Mouse (Mus musculus) heart, adult 2 months (tissue): ENCODE measurements around the gene Ppp1r14b.
A peak's percentile ranks its signal among the peaks of the same experiment; 100 is the strongest.

Source experiments
- CTCF ChIP-seq: fragments of 200-600 bp; IDR thresholded peaks from 2 replicates; pipeline ENCODE4 v1.8.1; 2022; ENCODE audit warnings: antibody characterized with exemption, mild to moderate bottlenecking, moderate library complexity
- EP300 ChIP-seq: fragments of 200-500 bp; IDR thresholded peaks from 2 replicates; pipeline ENCODE4 v1.6.1; 2011; ENCODE audit warnings: low read depth, low read length, control low read depth; ENCODE audit not compliant: insufficient read depth
- POLR2A ChIP-seq: fragments of 200-500 bp; IDR thresholded peaks from 2 replicates; pipeline ENCODE4 v1.6.1; 2011; ENCODE audit warnings: mild to moderate bottlenecking, low read depth, low read length, control low read depth; ENCODE audit not compliant: insufficient read depth

GRCm38 (mm10) chr19:6974211-6975205, at the start of gene Ppp1r14b:
- TF ChIP-seq POLR2A, result 0 out of 2 replicates have a peak, but pooled peaks have one; percentile 44
- TF ChIP-seq CTCF, result no peak
- TF ChIP-seq EP300, result no peak
